Mouse (Mus musculus): ENCODE data around the gene Ybey.

- no peak for TF ChIP-seq EP300 (IDR thresholded peaks at IDR 0.05)
- TF ChIP-seq CTCF (IDR thresholded peaks at IDR 0.05): no peak
These were observed 20.1 kb downstream of the Ybey start, which contains the start of gene 2610028H24Rik for GRCm38 (mm10) chr10:76448851-76449250.

All from lung, postnatal 0 days (tissue).